Mouse (Mus musculus) liver, adult 2 months (tissue): ENCODE results near the gene Lrrc59.

ENCODE experiments used
- CTCF ChIP-seq: fragments of 200-500 bp; IDR thresholded peaks from 2 replicates; pipeline ENCODE4 v1.5.1; 2011; ENCODE audit warnings: low read depth, low read length, control low read depth
- POLR2A ChIP-seq: fragments of 200-500 bp; IDR thresholded peaks from 2 replicates; pipeline ENCODE4 v1.6.1; 2011; ENCODE audit warnings: low read length, control low read depth; ENCODE audit not compliant: insufficient read depth; ENCODE audit errors: extremely low read depth

- TF ChIP-seq POLR2A = no peak
- no peak for TF ChIP-seq CTCF
These were observed 4.9 kb downstream of the Lrrc59 start for GRCm38 (mm10) chr11:94634431-94634830.
